In genomic region chr5:147354161-147354780, GRCm38 (mm10) we compare ENCODE assay signal across 17 mouse cellular contexts. TPM values are rescaled to one million over a fixed set of nuclear protein-coding genes. Genes with fewer than 3 reads are reported as not detected.
DNase-seq lines count a peak whose midpoint lies in the region; ATAC-seq and TF ChIP-seq lines count a peak whose summit lies in the region.
"Had no signal": no experiment of that assay in that cellular context is flagged by ENCODE, and none has a peak within 500 bp of the region (broad histone marks: within the 10 kb centered on the region; RNA-seq: fewer than 3 reads in every experiment).

No protein-coding gene starts in this region.

- no peak for DNase-seq in liver, embryonic 14.5 days (ENCODE audit: low read depth in 3 of 3, low spot score in 3 of 3)
- no peak for DNase-seq in liver
- peak; percentile 39 to 49 for DNase-seq in frontal cortex, postnatal 10 days (ENCODE audit: low spot score in 2 of 2)
- DNase-seq in layer of hippocampus, postnatal 10 days (ENCODE audit: low spot score in 2 of 2): peak; percentile 25 to 54
- DNase-seq in right cerebral cortex, postnatal 10 days (ENCODE audit: low spot score in 2 of 2): peak; percentile 66 to 75
- no peak for DNase-seq in T-cell, adult 2 months (ENCODE audit: low spot score)
- no peak for DNase-seq in embryo, embryonic 11 days
- DNase-seq in spleen, adult 18-20 months: no peak
- DNase-seq: cerebellum, adult 8-10 months; kidney, postnatal 25 days had no signal

- H3K4me1 ChIP-seq in liver, embryonic 14.5 days (replicated peaks; ENCODE audit: control insufficient read depth in 2 of 2, insufficient read depth in 2 of 2, low read length in 1 of 2): no peaks in the 10 kb centered on the region
- H3K4me1 ChIP-seq: embryonic facial prominence, embryonic 15.5 days; liver, embryonic 12.5 days had no signal

- H3K9me3 ChIP-seq in liver, embryonic 14.5 days (ENCODE audit: control insufficient read depth, low read length): no peaks in the 10 kb centered on the region
- H3K9me3 ChIP-seq: embryonic facial prominence, embryonic 15.5 days; liver, embryonic 12.5 days had no signal

- no peaks in the 10 kb centered on the region for H3K27me3 ChIP-seq in liver, embryonic 14.5 days (ENCODE audit: control insufficient read depth, insufficient read depth, low read length)
- H3K27me3 ChIP-seq: CH12.LX; embryonic facial prominence, embryonic 15.5 days had no signal

- no peak for TF ChIP-seq EP300 in liver, embryonic 14.5 days (IDR thresholded peaks at IDR 0.05; ENCODE audit: low read depth)

- peak; percentile 18; the same call in 1 of the 2 replicates for TF ChIP-seq CTCF in liver, embryonic 14.5 days (IDR thresholded peaks at IDR 0.05; ENCODE audit: low read depth)

- H3K9ac ChIP-seq in liver, embryonic 14.5 days (replicated peaks): no peak overlapping the region
- H3K9ac ChIP-seq: embryonic facial prominence, embryonic 15.5 days; liver, embryonic 12.5 days had no signal

- ATAC-seq in liver, embryonic 14.5 days (ENCODE audit: insufficient read depth): no peak
- ATAC-seq: liver, embryonic 12.5 days had no signal

- no peak overlapping the region for H3K4me2 ChIP-seq in liver, embryonic 14.5 days (ENCODE audit: low read depth)
- H3K4me2 ChIP-seq: embryonic facial prominence, embryonic 15.5 days; liver, embryonic 12.5 days had no signal

- WGBS in liver, embryonic 14.5 days (ENCODE audit: insufficient replicate concordance): 47% methylated on average over 17 of the region's 17 CpGs

- H3K36me3 ChIP-seq in liver, embryonic 14.5 days (replicated peaks; ENCODE audit: control insufficient read depth, insufficient read depth, low read depth): no peaks in the 10 kb centered on the region
- H3K36me3 ChIP-seq: embryonic facial prominence, embryonic 15.5 days; liver, embryonic 12.5 days had no signal

- H3K4me3 ChIP-seq in liver, embryonic 14.5 days (ENCODE audit: insufficient read depth in 1 of 2, low read depth in 2 of 2, low read length in 2 of 2): no peak overlapping the region
- H3K4me3 ChIP-seq: embryonic facial prominence, embryonic 15.5 days; liver, embryonic 12.5 days had no signal

- no peak overlapping the region for H3K27ac ChIP-seq in liver, embryonic 14.5 days
- H3K27ac ChIP-seq: embryonic facial prominence, embryonic 15.5 days; liver, embryonic 12.5 days; macrophage had no signal

RNA-seq across cellular contexts. Expression of gene Urad, which starts 32.0 kb away (rescaled TPM):
- polyA plus RNA-seq in liver, embryonic 14.5 days (2012; rRNA removed): 1.0 and 1.1 TPM in 2 replicates
- polyA plus RNA-seq in liver, embryonic 14.5 days (2014; fragmentation: Nextera tagmentation; extraction: Ambion mirVana): 0.30 and 0.57 TPM in 2 replicates
- not detected for total RNA-seq in layer of hippocampus, postnatal 10 days (2021)
- total RNA-seq: CH12.LX; gastrocnemius, adult 8-10 months had no signal
- polyA plus RNA-seq: embryonic facial prominence, embryonic 15.5 days; heart, postnatal 0 days; macrophage had no signal

RNA-seq across cellular contexts. Expression of gene Flt3, which starts 46.0 kb away (rescaled TPM):
- polyA plus RNA-seq in liver, embryonic 14.5 days (2012; rRNA removed): 0.65 and 0.88 TPM in 2 replicates
- polyA plus RNA-seq in liver, embryonic 14.5 days (2014; fragmentation: Nextera tagmentation; extraction: Ambion mirVana): 1.2 and 1.3 TPM in 2 replicates
- total RNA-seq in layer of hippocampus, postnatal 10 days (2021): 1 to 10 TPM; 4.8 to 5.2 TPM
- total RNA-seq: gastrocnemius, adult 8-10 months had no signal

RNA-seq across cellular contexts. Expression of gene Cdx2, which starts 47.2 kb away (rescaled TPM):
- 0.09 TPM in 1 of 2 replicates, not detected in the other for polyA plus RNA-seq in liver, embryonic 14.5 days (2012; rRNA removed)
- not detected in 2 replicates for polyA plus RNA-seq in liver, embryonic 14.5 days (2014; fragmentation: Nextera tagmentation; extraction: Ambion mirVana)
- total RNA-seq in layer of hippocampus, postnatal 10 days (2021): not detected
- total RNA-seq: adrenal gland, postnatal 4 days; CH12.LX; gastrocnemius, adult 8-10 months had no signal
- polyA plus RNA-seq: embryonic facial prominence, embryonic 15.5 days; heart, postnatal 0 days; liver, embryonic 12.5 days; macrophage had no signal

Comparison
In these comparisons a context has a peak if more than half of its experiments do, and no peak if none do; other contexts are left out.
1. DNase-seq: peak in frontal cortex, postnatal 10 days (2 of 2), layer of hippocampus, postnatal 10 days (2 of 2) and right cerebral cortex, postnatal 10 days (2 of 2); none in liver, embryonic 14.5 days (0 of 3), liver (single experiment), T-cell, adult 2 months (single experiment), embryo, embryonic 11 days (single experiment) and spleen, adult 18-20 months (0 of 2).